Mouse (Mus musculus): ENCODE measurements around the gene Lman2l.

DNA sequence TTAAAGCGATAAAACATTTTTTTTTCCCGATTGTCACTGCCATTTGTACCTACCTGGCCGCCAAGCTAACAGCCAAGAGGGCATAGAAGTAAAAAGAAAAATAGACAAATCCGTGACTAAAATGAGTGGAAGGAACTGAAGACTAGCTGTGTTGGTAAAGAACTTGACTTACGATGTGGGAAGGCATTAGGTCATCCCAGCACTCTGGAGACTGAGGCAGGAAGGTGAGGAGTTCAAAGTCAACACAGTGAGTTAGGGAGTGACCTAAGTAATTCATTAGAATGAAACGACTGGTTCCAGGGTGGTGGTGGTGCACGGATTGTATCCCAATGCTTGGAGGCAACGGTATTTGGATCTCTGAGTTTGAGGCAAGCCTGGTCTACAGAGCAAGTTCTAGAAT lies 437 bp upstream of the Lman2l start:
- TF ChIP-seq EP300 (IDR thresholded peaks at IDR 0.05; ENCODE audit: insufficient read depth, low read depth, low read length) (no peak), CTCF (IDR thresholded peaks at IDR 0.05; ENCODE audit: low read depth, low read length) (no peak), POLR2A (IDR thresholded peaks at IDR 0.05; ENCODE audit: insufficient read depth, low read length) (no peak)

Measured in ES-Bruce4 (cell line).